Mouse (Mus musculus): ENCODE measurements around the gene Rnf26.

DNA sequence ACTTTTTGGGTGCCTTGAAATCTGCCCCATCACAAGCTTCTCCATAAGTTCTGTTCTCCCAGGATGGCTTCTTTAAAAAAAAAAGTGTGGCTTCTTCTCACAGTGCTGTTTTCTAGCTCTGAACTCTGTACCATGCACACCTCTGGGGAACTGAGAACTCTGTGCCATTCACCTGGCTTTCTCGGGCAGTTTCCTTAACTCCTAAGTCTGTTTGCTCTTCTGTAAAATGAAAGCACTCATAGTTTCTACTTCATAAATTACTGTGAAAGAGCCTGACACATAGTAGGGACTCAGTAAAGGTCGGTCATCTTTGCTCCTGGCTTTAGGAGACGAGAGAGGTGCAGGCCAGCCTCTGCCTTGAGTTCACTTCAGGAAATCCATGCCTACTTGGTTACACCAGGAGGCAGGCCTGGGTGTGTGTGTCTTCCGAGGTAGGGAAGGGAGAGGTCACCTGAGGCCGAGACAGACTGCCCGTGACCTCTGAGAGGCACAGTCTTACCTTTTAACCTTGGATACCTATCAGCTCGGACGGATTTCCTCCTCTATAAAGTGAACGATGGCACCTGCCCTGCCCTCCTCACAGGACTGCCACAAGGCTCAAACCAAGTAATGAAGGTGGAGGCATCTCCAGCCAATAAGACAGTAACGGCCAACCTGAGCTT is 35.0 kb downstream of the Rnf26 start:
- TF ChIP-seq CTCF (IDR thresholded peaks at IDR 0.05; ENCODE audit: borderline replicate concordance, insufficient read depth, low read length) (no peak), POLR2A (IDR thresholded peaks at IDR 0.05; ENCODE audit: low read depth, low read length) (no peak)

Data from embryonic fibroblast, embryonic 13.5 days (primary cell).